Mouse (Mus musculus) small intestine, adult 2 months (tissue): Measurements from ENCODE around the gene Sim2.

Experiments
- CTCF ChIP-seq: fragments of 200-500 bp; IDR thresholded peaks from 2 replicates; pipeline ENCODE4 v1.5.1; 2012; ENCODE audit warnings: low read depth, mild to moderate bottlenecking, control low read depth, inconsistent platforms, low read length, moderate library complexity, mixed read lengths; ENCODE audit not compliant: insufficient replicate concordance, insufficient read length; ENCODE audit errors: extremely low read depth
- POLR2A ChIP-seq: fragments of 200-500 bp; IDR thresholded peaks from 2 replicates; pipeline ENCODE4 v1.6.1; 2012; ENCODE audit warnings: low read depth, mild to moderate bottlenecking, control low read depth, inconsistent platforms, low read length, moderate library complexity

DNA sequence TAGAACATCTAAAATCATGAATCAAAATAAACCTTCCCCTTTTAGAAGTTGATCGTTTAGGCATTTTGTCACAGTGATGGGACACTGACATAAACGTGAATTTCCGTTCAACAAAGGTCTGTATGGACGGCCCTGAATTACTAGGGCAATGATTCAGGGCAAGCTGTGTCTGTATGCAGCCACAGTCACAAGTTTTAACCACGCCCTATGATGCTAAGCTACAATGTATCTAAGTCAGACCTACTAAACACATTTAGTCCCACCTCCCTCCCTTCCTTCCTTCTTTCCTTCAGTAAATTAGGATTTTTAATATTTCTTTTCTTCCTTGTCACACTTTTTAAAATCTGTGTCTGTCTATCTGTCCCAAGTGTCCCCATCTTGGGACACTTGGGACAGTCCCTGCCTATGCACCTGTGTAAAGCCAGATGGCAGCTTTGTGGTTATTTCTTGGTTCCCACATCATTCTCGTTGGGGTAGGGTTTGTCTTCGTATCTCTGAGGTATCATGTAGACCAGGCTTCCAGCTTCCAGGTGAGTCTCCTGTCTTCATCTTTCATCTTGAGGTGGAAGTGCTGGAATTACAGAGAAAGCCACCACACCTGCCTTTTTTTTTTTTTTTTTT, 90.7 kb downstream of the Sim2 start:
- TF ChIP-seq POLR2A (no peak), CTCF (no peak)
